ENCODE assay signal across 8 mouse cellular contexts in genomic region chr6:72389941-72390771, GRCm38 (mm10). TPM values are rescaled to one million over a fixed set of nuclear protein-coding genes. Genes with fewer than 3 reads are reported as not detected.
DNase-seq lines count a peak whose midpoint lies in the region; ATAC-seq and TF ChIP-seq lines count a peak whose summit lies in the region.

Vamp8 (minus strand) TSS chr6:72390703.

- peak; percentile 35 for TF ChIP-seq CTCF in ES-Bruce4 (IDR thresholded peaks at IDR 0.05; ENCODE audit: low read depth, low read length)
- TF ChIP-seq CTCF in layer of hippocampus, adult 2 months (conservative IDR thresholded peaks at IDR 0.05): no peak

- peak; percentile 41 for DNase-seq in forebrain, embryonic 14.5 days (ENCODE audit: low spot score)
- peak; percentile 89 to 93 for DNase-seq in heart, postnatal 36 days
- DNase-seq in layer of hippocampus, adult 2 months (ENCODE audit: low spot score in 2 of 2): peak; percentile 43 to 46
- peak; percentile 72 for DNase-seq in ovary, adult 18-20 months (ENCODE audit: low spot score)
- peak; percentile 45 to 52 for DNase-seq in thymus, postnatal 10 days (ENCODE audit: low spot score in 2 of 2)

- 0 out of 2 replicates have a peak, but pooled peaks have one; percentile 32 for TF ChIP-seq EP300 in ES-Bruce4 (IDR thresholded peaks at IDR 0.05; ENCODE audit: insufficient read depth, low read depth, low read length)

- ATAC-seq in cerebellum, adult (ENCODE audit: insufficient number of reproducible peaks, low FRiP score, low TSS enrichment): peak; percentile 86
- ATAC-seq in forebrain, embryonic 14.5 days: peak; percentile 44
- peak; percentile 82 for ATAC-seq in lung, embryonic 16.5 days (ENCODE audit: low read depth)

- peak within 1 kb of the TSS; percentile 36; the same call in 1 of the 2 replicates for H3K27ac ChIP-seq in ES-Bruce4 (ENCODE audit: insufficient read depth, low read length)
- H3K27ac ChIP-seq in forebrain, embryonic 14.5 days (ENCODE audit: low read depth, low read length): peak within 1 kb of the TSS; percentile 9; the same call in 1 of the 2 replicates
- H3K27ac ChIP-seq in layer of hippocampus, adult 2 months: peak within 1 kb of the TSS; percentile 86
- H3K27ac ChIP-seq in lung, embryonic 16.5 days (ENCODE audit: low read length): peak within 1 kb of the TSS; percentile 98

- no peaks in the 10 kb centered on the region for H3K9me3 ChIP-seq in ES-Bruce4 (replicated peaks; ENCODE audit: control insufficient read depth, insufficient read depth, low read length, poor library complexity, severe bottlenecking)
- H3K9me3 ChIP-seq in forebrain, embryonic 14.5 days (replicated peaks; ENCODE audit: control insufficient read depth, low read length): no peaks in the 10 kb centered on the region
- no peaks in the 10 kb centered on the region for H3K9me3 ChIP-seq in lung, embryonic 16.5 days (ENCODE audit: control insufficient read depth, low read length)

- WGBS in forebrain, embryonic 14.5 days: 3% methylated on average over 31 of the region's 33 CpGs
- under 1% methylated on average over 33 of the region's 33 CpGs for WGBS in lung, embryonic 16.5 days

- TF ChIP-seq POLR2A in ES-Bruce4 (IDR thresholded peaks at IDR 0.05; ENCODE audit: insufficient read depth, low read length): no peak

- peak within 1 kb of the TSS; percentile 56 for H3K4me2 ChIP-seq in forebrain, embryonic 14.5 days (ENCODE audit: low read length)
- peak within 1 kb of the TSS; percentile 77 for H3K4me2 ChIP-seq in lung, embryonic 16.5 days (ENCODE audit: low read depth, low read length)

- no peaks in the 10 kb centered on the region for H3K27me3 ChIP-seq in ES-Bruce4 (ENCODE audit: control insufficient read depth, insufficient read depth, low read length, poor library complexity, severe bottlenecking)
- H3K27me3 ChIP-seq in forebrain, embryonic 14.5 days (replicated peaks; ENCODE audit: control insufficient read depth, insufficient read depth, low read length): 0 out of 2 replicates have a peak, but pooled peaks cover 4% of the 10 kb centered on the region
- no peaks in the 10 kb centered on the region for H3K27me3 ChIP-seq in lung, embryonic 16.5 days (ENCODE audit: control insufficient read depth, insufficient read depth, low read depth, low read length)

- peak within 1 kb of the TSS; percentile 89 for H3K4me3 ChIP-seq in ES-Bruce4 (ENCODE audit: low read depth, low read length)
- H3K4me3 ChIP-seq in forebrain, embryonic 14.5 days (ENCODE audit: low read depth, low read length): peak within 1 kb of the TSS; percentile 28
- peak within 1 kb of the TSS; percentile 63 for H3K4me3 ChIP-seq in layer of hippocampus, adult 2 months
- peak within 1 kb of the TSS; percentile 65 for H3K4me3 ChIP-seq in lung, embryonic 16.5 days (ENCODE audit: low read length)

- intact Hi-C loops in heart, postnatal 36 days (cut with DNase I): loop anchor here (5.0 kb wide), 1 partner anchor 113 kb away; no protein-coding TSS in a partner anchor

- peak within 1 kb of the TSS; percentile 56 for H3K9ac ChIP-seq in ES-Bruce4 (ENCODE audit: low read depth, poor library complexity, severe bottlenecking)
- peak within 1 kb of the TSS; percentile 54 for H3K9ac ChIP-seq in forebrain, embryonic 14.5 days (ENCODE audit: low read length)
- peak within 1 kb of the TSS; percentile 85 for H3K9ac ChIP-seq in lung, embryonic 16.5 days (ENCODE audit: low read length)

- no peaks in the 10 kb centered on the region for H3K36me3 ChIP-seq in ES-Bruce4 (ENCODE audit: control insufficient read depth, insufficient read depth, low read length, poor library complexity, severe bottlenecking)
- no peaks in the 10 kb centered on the region for H3K36me3 ChIP-seq in forebrain, embryonic 14.5 days (ENCODE audit: control insufficient read depth, insufficient read depth, low read length)
- H3K36me3 ChIP-seq in lung, embryonic 16.5 days (ENCODE audit: control insufficient read depth, insufficient read depth, low read length): peaks cover 6% of the 10 kb centered on the region

- H3K4me1 ChIP-seq in ES-Bruce4 (ENCODE audit: control insufficient read depth, insufficient read depth, low read length): no peaks in the 10 kb centered on the region
- peaks cover 10% of the 10 kb centered on the region; the same call in 1 of the 2 replicates for H3K4me1 ChIP-seq in forebrain, embryonic 14.5 days (ENCODE audit: control insufficient read depth, insufficient read depth, low read length)
- H3K4me1 ChIP-seq in lung, embryonic 16.5 days (replicated peaks; ENCODE audit: control insufficient read depth, insufficient read depth, low read length): peaks cover 24% of the 10 kb centered on the region

RNA-seq across cellular contexts. Expression of gene Vamp8, which starts in this region (rescaled TPM):
- polyA plus RNA-seq in ES-Bruce4 (2011; ENCODE audit: insufficient read depth, insufficient read length, low read depth, missing spikeins): 25.6 and 28.4 TPM in 2 replicates
- 20.4 and 22.6 TPM in 2 replicates for polyA plus RNA-seq in forebrain, embryonic 14.5 days (2014; fragmentation: Nextera tagmentation; extraction: Ambion mirVana)
- total RNA-seq in heart, postnatal 36 days (2021): 10 to 100 TPM; 75.7 to 81.5 TPM
- total RNA-seq in layer of hippocampus, adult 2 months (2021): 10 to 100 TPM; 11.5 to 12.5 TPM
- 217 and 246 TPM in 2 replicates for polyA plus RNA-seq in lung, embryonic 16.5 days (2015; fragmentation: Nextera tagmentation; extraction: Ambion mirVana)

Comparison
In these comparisons a context has a peak if more than half of its experiments do, and no peak if none do; other contexts are left out.
1. Peak in every context shown above with its lines: DNase-seq, ATAC-seq, H3K4me3 ChIP-seq and H3K27ac ChIP-seq.
2. RNA of gene Vamp8 (total RNA-seq): 75.7 to 81.5 TPM in heart, postnatal 36 days; 11.5 to 12.5 TPM in layer of hippocampus, adult 2 months; every median in the first group is over 4 times any median in the second.
3. H3K27ac ChIP-seq: peak in every context shown above with its lines; median percentile 98 in lung, embryonic 16.5 days; 86 in layer of hippocampus, adult 2 months; 36 in ES-Bruce4; 9 in forebrain, embryonic 14.5 days.
4. H3K4me3 ChIP-seq: peak in every context shown above with its lines; median percentile 89 in ES-Bruce4; 65 in lung, embryonic 16.5 days; 63 in layer of hippocampus, adult 2 months; 28 in forebrain, embryonic 14.5 days.
5. DNase-seq: peak in every context shown above with its lines; median percentile 91 in heart, postnatal 36 days; 72 in ovary, adult 18-20 months; 48 in thymus, postnatal 10 days; 44 in layer of hippocampus, adult 2 months; 41 in forebrain, embryonic 14.5 days.